Mouse (Mus musculus): ENCODE data around the gene Hnrnpm. TPM values are rescaled to one million over a fixed set of nuclear protein-coding genes. Genes with fewer than 3 reads are reported as not detected.

Hnrnpm gene
- 235 and 638 TPM in 2 replicates for polyA plus RNA-seq (2012; ENCODE audit: low replicate concordance)

GRCm38 (mm10) chr17:33686760-33687159 lies at the start of gene Hnrnpm:
Hnrnpm (minus strand) TSS chr17:33686860.

GRCm38 (mm10) chr17:33718384-33718881 lies 31.8 kb upstream of the Hnrnpm start, which contains the start of gene March2:
March2 (minus strand) TSS chr17:33718670.

GRCm38 (mm10) chr17:33637516-33638276 lies 49.0 kb downstream of the Hnrnpm start, which contains the start of gene Pram1:
Pram1 (plus strand) TSS chr17:33638056.

GRCm38 (mm10) chr17:33628621-33629486 lies 57.8 kb downstream of the Hnrnpm start, which contains the start of gene Zfp414:
Zfp414 (plus strand) TSS chr17:33629090.

Other genes with a start within 250 kb of the Hnrnpm start
- gene Adamts10, start 162.7 kb downstream of the Hnrnpm start, polyA plus RNA-seq (2012; ENCODE audit: low replicate concordance), result 15.1 and 18.9 TPM in 2 replicates
- gene Myo1f, start 131.2 kb downstream of the Hnrnpm start, polyA plus RNA-seq (2012; ENCODE audit: low replicate concordance), result 6.2 and 6.8 TPM in 2 replicates
- gene Zfp414, start 57.8 kb downstream of the Hnrnpm start, polyA plus RNA-seq (2012; ENCODE audit: low replicate concordance), result 89.6 and 130 TPM in 2 replicates
- gene Pram1, start 48.8 kb downstream of the Hnrnpm start, polyA plus RNA-seq (2012; ENCODE audit: low replicate concordance), result 0.98 TPM in 1 of 2 replicates, not detected in the other
- gene March2, start 31.8 kb upstream of the Hnrnpm start, polyA plus RNA-seq (2012; ENCODE audit: low replicate concordance), result 32.8 and 113 TPM in 2 replicates
- gene Rab11b, start 73.7 kb upstream of the Hnrnpm start, polyA plus RNA-seq (2012; ENCODE audit: low replicate concordance), result 96.5 and 233 TPM in 2 replicates
- gene Angptl4, start 95.0 kb upstream of the Hnrnpm start, polyA plus RNA-seq (2012; ENCODE audit: low replicate concordance), result 3.9 and 15.1 TPM in 2 replicates
- gene Kank3, start 123.7 kb upstream of the Hnrnpm start, polyA plus RNA-seq (2012; ENCODE audit: low replicate concordance), result 2.1 and 3.0 TPM in 2 replicates
- gene Rps28, start 137.7 kb upstream of the Hnrnpm start, polyA plus RNA-seq (2012; ENCODE audit: low replicate concordance), result 128 and 1,150 TPM in 2 replicates
- gene Ndufa7, start 137.7 kb upstream of the Hnrnpm start, polyA plus RNA-seq (2012; ENCODE audit: low replicate concordance), result 623 and 660 TPM in 2 replicates
- 29.9 and 33.2 TPM in 2 replicates for gene Cd320, start 156.2 kb upstream of the Hnrnpm start, polyA plus RNA-seq (2012; ENCODE audit: low replicate concordance)
- gene Gm7029, start 187.0 kb upstream of the Hnrnpm start, polyA plus RNA-seq (2012; ENCODE audit: low replicate concordance), result not detected in 2 replicates
- 74.4 and 87.4 TPM in 2 replicates for gene Kifc1, start 203.8 kb upstream of the Hnrnpm start, polyA plus RNA-seq (2012; ENCODE audit: low replicate concordance)
- gene Platr17, start 218.3 kb upstream of the Hnrnpm start, polyA plus RNA-seq (2012; ENCODE audit: low replicate concordance), result not detected in 2 replicates
- gene Daxx, start 222.6 kb upstream of the Hnrnpm start, polyA plus RNA-seq (2012; ENCODE audit: low replicate concordance), result 28.6 and 32.1 TPM in 2 replicates
- gene Tapbp, start 229.0 kb upstream of the Hnrnpm start, polyA plus RNA-seq (2012; ENCODE audit: low replicate concordance), result 473 and 728 TPM in 2 replicates
- gene Zbtb22, start 229.0 kb upstream of the Hnrnpm start, polyA plus RNA-seq (2012; ENCODE audit: low replicate concordance), result 60.2 and 119 TPM in 2 replicates
- gene Rgl2, start 242.7 kb upstream of the Hnrnpm start, polyA plus RNA-seq (2012; ENCODE audit: low replicate concordance), result 141 and 230 TPM in 2 replicates